Mouse (Mus musculus): ENCODE measurements at regions not wholly inside any gene's neighbourhood (a gene's known extent, or its start where the extent isn't known, plus 50 kb on each side); places are given as distances from the start of the nearest gene placed in this dataset.

DNA sequence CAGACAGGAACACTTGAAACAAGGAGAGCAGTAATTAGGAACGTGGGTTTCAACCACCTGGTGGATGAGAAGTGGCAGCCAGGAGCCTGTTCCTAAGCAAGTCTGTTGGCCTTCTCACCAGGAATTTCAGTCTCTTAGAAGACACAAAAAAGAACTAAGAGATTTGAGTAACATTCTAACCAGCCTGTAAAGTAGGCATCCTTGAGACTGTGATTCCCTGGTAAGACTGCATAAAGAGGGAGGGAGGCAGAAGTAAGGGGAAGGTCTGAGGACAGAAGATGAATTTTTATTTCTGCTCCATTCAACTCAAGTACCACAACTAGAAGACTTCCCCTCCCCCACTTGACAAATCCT is 184.0 kb downstream of the Nova1 start:
- TF ChIP-seq CTCF (IDR thresholded peaks at IDR 0.05; ENCODE audit: borderline replicate concordance, insufficient read depth, low read length) (no peak), POLR2A (IDR thresholded peaks at IDR 0.05; ENCODE audit: low read depth, low read length) (no peak)
